Mouse (Mus musculus): ENCODE measurements around the gene Rarres2.

DNA sequence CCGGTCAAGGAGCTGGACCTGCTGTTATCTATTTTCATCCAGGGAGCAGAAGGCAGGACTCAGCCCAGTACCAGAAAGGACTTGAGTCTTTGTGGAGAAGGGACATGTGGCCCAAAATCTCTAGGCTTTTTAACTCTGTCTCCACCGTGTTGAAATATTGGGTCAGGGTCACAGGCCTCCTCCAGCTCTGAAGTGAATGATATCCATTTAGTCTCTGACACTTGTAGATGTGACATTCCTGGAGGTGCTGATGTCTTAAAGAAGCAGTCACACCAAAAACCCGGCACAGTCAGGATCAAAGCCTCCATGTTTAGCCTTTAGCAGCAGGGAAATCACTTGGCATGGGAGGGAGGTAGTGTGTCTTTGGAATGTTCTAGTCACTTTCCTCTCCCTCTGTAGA, 31.9 kb downstream of the Rarres2 start:
- TF ChIP-seq POLR2A (IDR thresholded peaks at IDR 0.05; ENCODE audit: control insufficient read depth, extremely low read depth, insufficient read depth, low read length, poor library complexity) (no peak), CTCF (IDR thresholded peaks at IDR 0.05; ENCODE audit: borderline replicate concordance, control insufficient read depth, extremely low read depth, insufficient read depth, low read length, poor library complexity) (no peak)
